Mouse (Mus musculus) gastrocnemius, adult 8-10 months (tissue): Measurements from ENCODE around the gene Sema6d. TPM values are rescaled to one million over a fixed set of nuclear protein-coding genes. Genes with fewer than 3 reads are reported as not detected.

Source experiments
- DNase-seq, 2 experiments: peaks; one replicate each; pipeline ENCODE4 v3.0.0; 2022; ENCODE audit warnings: low spot score in 2 of 2
- total RNA-seq, 4 experiments: library from RNA; stranded (reverse); gene quantifications; 2 replicates each; pipeline ENCODE4 v1.2.4; 2022

Sema6d gene
- total RNA-seq, 4 experiments from 2014 or later = 7.4 to 10.0 (median 8.4) TPM

DNA sequence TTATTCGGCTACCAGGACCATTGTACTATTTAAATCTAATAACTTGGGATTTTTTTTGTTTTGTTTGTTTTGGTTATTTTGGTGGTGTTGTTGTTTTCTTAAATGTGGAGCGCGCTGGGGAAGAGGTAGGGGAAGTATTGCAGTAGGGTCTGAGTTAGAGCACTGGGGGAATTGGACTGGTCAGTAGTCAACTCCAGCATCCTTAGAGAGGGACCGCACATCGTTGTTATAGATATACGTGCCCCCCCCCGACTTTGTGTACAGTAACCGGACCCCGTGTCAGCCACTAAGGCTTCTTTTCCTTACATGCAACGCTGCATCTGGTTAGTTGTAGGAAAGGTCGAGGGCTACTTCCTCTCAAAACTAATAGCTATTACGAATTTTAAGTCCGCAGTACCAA lies 521.5 kb downstream of the Sema6d start:
- DNase-seq = no peak

- DNase-seq = no peak
These were observed 522.5 kb downstream of the Sema6d start for GRCm38 (mm10) chr2:124612276-124612675.

DNA sequence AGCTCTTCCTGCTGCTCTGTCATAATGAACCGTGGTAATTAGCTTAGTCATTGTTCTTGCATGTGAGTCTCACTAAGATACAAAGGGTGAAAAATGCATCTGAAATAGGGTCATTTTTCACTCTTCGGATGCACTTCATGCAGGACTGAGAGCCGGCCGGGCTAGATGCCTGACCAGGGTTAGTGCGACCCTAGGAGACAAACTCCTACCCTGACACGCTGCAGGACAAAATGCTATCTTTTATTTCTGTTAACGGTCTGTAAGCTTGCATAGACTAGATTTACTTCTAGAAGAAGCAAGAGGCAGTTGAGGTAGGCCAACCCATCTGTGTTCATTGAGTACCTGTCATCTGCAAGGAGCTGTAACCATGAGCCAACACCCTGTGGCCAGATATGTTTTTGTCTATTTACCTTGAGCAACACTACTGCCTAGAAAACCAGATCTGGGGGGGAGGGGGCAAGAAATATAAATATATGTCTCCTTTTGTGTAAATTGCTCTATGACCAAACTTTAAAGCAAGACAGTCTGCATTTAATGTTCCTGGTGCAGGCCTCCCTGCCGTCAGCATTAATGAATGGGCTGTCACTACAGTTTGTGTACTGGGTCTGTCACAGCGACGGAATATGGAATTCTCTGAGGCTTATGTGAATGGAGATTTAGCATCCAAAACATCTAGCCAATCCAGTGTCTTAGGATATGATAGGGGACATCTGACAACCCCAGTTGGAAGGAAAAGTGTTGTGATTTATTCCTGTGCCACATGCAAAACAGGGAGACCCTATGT lies 523.1 kb downstream of the Sema6d start:
- DNase-seq = no peak

- no peak for DNase-seq
These were observed 524.0 kb downstream of the Sema6d start for GRCm38 (mm10) chr2:124613671-124614210.

DNA sequence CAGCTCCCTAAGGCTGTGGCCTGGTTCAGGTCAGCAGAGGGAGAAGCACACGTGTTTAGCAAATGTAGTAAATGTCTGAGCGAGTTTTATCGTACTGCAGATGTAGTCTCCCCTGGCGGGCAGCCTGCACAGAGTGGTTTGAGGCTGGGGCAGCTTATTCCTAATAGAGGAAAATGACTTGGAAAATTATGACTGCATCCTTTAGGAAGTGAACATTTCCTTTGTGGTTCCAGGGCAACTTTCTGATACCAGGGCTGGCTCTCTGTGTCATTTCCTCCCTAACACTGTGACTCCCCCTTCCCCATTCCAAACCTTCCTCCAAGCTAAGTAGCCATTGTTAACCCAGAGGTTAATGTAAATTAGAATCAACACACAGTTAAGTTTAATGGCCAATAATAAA lies 527.0 kb downstream of the Sema6d start:
- no peak for DNase-seq

- peak; percentile 37 to 66 for DNase-seq
These were observed 527.7 kb downstream of the Sema6d start for GRCm38 (mm10) chr2:124617440-124617839.

GRCm38 (mm10) chr2:124618091-124618490 lies 528.3 kb downstream of the Sema6d start:
- DNase-seq = no peak

- no peak for DNase-seq
These were observed 528.9 kb downstream of the Sema6d start for GRCm38 (mm10) chr2:124618526-124619219.

DNA sequence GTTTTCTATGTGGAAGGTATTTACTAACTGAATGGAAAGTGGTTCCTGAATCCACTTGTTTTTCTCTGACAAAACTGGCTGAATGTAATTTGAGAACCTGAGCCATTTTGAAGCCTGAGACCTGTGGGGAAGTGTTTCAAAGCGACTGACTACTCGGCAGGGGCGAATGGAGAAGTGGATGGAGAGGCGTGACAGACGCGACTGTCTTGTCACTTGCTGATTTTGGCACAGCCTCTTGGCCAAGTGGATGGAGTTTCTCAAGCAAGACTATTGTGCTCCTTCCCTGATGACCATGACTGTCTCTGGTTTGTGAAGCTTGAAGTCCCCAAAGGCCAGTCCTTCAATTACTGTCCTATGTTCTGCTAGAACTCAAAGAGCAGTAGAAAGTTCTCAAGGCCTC lies 530.7 kb downstream of the Sema6d start:
- DNase-seq = no peak

- no peak for DNase-seq
These were observed 532.3 kb downstream of the Sema6d start for GRCm38 (mm10) chr2:124621972-124622621.

DNA sequence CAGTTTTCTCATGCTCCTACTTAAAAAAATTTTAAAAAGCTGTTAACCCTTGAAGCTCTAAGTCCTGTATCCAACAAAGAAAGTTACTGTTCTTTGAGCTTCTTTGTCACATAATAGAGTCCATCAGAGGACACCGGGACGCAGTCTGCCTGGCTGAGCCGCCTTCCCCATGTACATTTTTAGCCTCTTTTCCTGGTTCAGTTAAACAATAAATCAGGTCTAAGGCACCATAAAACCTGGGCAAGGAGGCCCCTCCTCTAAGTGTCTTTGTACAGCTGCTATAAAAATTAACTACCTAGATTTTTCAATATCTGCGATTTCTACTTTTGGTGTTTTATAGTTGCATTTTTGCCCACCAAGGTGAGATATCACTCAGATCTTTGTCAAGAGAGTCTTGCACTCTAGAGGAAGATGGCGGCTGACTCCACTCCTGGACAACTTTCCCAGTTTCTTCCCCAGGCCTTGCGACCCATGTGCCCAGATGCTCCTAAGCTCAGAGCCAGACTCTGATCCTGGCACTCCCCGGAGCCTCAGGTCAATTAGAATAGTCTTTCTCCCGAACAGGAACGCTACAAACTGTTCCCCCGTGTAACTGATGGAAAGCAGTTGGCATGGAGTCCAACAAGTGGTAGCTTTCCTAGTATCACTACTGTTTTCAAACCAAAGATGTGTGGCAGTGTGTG lies 534.6 kb downstream of the Sema6d start:
- no peak for DNase-seq

- DNase-seq = no peak
These were observed 536.7 kb downstream of the Sema6d start for GRCm38 (mm10) chr2:124626425-124626824.

- DNase-seq = no peak
These were observed 537.9 kb downstream of the Sema6d start for GRCm38 (mm10) chr2:124627664-124628063.

DNA sequence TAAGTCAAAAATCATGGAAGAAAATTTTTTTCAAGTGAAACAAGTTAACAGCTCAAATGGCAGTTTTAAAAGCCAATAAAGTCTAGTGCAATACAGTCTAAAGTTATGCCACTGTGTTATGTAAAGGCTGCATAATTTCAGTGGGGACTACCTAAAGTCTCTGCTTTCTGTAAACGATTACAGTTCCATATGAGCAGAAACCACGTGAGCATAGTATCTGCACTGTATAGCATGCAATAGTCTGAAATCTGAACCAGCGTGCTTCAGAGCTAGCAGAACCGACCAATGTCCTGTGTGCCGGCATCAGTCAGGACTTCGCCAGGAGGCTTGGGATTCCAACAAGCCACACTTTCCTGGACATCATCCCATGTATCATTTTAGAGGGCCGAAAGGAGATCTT lies 538.9 kb downstream of the Sema6d start:
- DNase-seq = peak in 1 of 2 experiments; percentile 17

- no peak for DNase-seq
These were observed 544.7 kb downstream of the Sema6d start for GRCm38 (mm10) chr2:124634400-124634998.

GRCm38 (mm10) chr2:124635271-124635865 lies 545.6 kb downstream of the Sema6d start:
- no peak for DNase-seq

DNA sequence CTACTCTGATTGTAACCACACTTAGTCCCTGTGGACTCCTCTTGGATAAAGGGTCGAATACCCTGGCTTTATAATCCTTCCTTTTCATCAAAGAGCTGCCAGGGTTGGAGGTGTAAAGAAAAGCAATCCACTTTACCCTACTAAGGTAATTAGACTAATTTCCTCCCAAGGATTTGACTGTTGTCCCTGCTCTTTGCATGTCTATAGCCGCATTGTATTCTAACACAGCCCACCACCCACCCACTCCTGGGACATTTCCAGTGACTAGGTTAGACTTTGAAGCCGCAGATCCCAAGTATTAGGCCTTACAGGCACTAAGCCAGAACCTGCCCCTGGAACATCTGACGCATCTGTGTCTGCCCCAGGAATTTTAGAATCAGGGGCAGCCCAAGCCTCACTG lies 547.3 kb downstream of the Sema6d start:
- no peak for DNase-seq

- DNase-seq = no peak
These were observed 549.6 kb downstream of the Sema6d start for GRCm38 (mm10) chr2:124639221-124639963.

- no peak for DNase-seq
These were observed 550.9 kb downstream of the Sema6d start for GRCm38 (mm10) chr2:124640500-124641193.
